Comparison of ENCODE assay signal across 9 mouse cellular contexts in the genomic region with DNA sequence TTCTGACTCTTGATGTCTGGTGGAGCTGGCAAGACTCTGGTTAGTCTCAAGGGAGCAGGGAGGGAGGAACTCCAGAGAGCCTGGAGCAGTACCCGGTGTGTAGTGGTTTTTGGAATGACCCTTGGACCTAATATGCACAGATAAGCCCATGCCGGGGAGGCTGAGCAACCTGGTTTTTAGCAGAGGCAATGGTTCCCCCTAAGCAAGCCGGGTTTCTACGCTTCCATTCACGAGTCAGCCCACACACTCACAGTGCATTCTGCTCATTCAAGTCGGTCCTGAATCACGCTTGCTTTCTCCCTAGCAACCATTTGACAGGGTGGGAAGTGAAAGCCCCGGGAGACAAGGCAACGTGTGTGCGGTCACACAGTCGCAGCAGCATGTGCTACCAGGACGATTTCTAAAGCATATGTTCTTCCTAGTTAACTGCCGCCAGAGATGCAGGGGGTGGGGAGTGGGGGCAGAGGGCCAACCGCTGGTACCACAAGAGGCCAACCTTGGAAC. TPM values are rescaled to one million over a fixed set of nuclear protein-coding genes. Genes with fewer than 3 reads are reported as not detected.
DNase-seq lines count a peak whose midpoint lies in the region; ATAC-seq and TF ChIP-seq lines count a peak whose summit lies in the region.
"Had no signal": no experiment of that assay in that cellular context is flagged by ENCODE, and none has a peak within 500 bp of the region (broad histone marks: within the 10 kb centered on the region; RNA-seq: fewer than 3 reads in every experiment).

No protein-coding gene starts in this region.

- ATAC-seq in lung, postnatal 0 days = peak; percentile 17; the same call in 1 of the 2 replicates

- H3K4me1 ChIP-seq in lung, postnatal 0 days (ENCODE audit: insufficient read depth, low read depth, low read length) = no peaks in the 10 kb centered on the region
- peaks cover 67% of the 10 kb centered on the region for H3K4me1 ChIP-seq in hindbrain, embryonic 10.5 days (replicated peaks)

- TF ChIP-seq CTCF in lung, postnatal 0 days (IDR thresholded peaks at IDR 0.05) = no peak

- H3K27ac ChIP-seq in lung, postnatal 0 days (ENCODE audit: low read length) = no peak overlapping the region
- H3K27ac ChIP-seq in hindbrain, embryonic 10.5 days = peak overlapping the region; percentile 73
- H3K27ac ChIP-seq: embryonic facial prominence, embryonic 15.5 days had no signal

- H3K27me3 ChIP-seq in lung, postnatal 0 days (replicated peaks; ENCODE audit: insufficient read depth, low read length) = no peaks in the 10 kb centered on the region
- H3K27me3 ChIP-seq in hindbrain, embryonic 10.5 days (ENCODE audit: insufficient read depth, poor library complexity, severe bottlenecking) = peaks cover 39% of the 10 kb centered on the region
- H3K27me3 ChIP-seq: embryonic facial prominence, embryonic 15.5 days had no signal

- H3K4me2 ChIP-seq in lung, postnatal 0 days (replicated peaks; ENCODE audit: low read depth, low read length) = no peak overlapping the region
- H3K4me2 ChIP-seq: embryonic facial prominence, embryonic 15.5 days had no signal

- no peaks in the 10 kb centered on the region for H3K9me3 ChIP-seq in lung, postnatal 0 days (ENCODE audit: low read length)
- 0 out of 2 replicates have a peak, but pooled peaks cover 3% of the 10 kb centered on the region for H3K9me3 ChIP-seq in hindbrain, embryonic 10.5 days
- H3K9me3 ChIP-seq: embryonic facial prominence, embryonic 15.5 days had no signal

- H3K36me3 ChIP-seq in lung, postnatal 0 days (ENCODE audit: insufficient read depth, low read length) = no peaks in the 10 kb centered on the region
- H3K36me3 ChIP-seq in hindbrain, embryonic 10.5 days = peaks cover 2% of the 10 kb centered on the region; the same call in 1 of the 2 replicates
- H3K36me3 ChIP-seq: embryonic facial prominence, embryonic 15.5 days had no signal

- no peak overlapping the region for H3K4me3 ChIP-seq in lung, postnatal 0 days (ENCODE audit: low read depth, low read length)
- peak overlapping the region; percentile 11; the same call in 1 of the 2 replicates for H3K4me3 ChIP-seq in hindbrain, embryonic 10.5 days
- H3K4me3 ChIP-seq: embryonic facial prominence, embryonic 15.5 days had no signal

- DNase-seq in lung, postnatal 0 days (ENCODE audit: low spot score) = no peak
- DNase-seq in lung, postnatal 14 days = no peak
- peak; percentile 70 for DNase-seq in hindbrain, embryonic 10.5 days (ENCODE audit: low spot score)
- DNase-seq in left cerebral cortex, postnatal 14 days (ENCODE audit: low spot score in 2 of 2) = peak; percentile 77 to 86
- peak; percentile 32 for DNase-seq in retina, embryonic 14.5 days (ENCODE audit: low spot score)
- DNase-seq in gastrocnemius, adult 8-10 months (ENCODE audit: low spot score in 2 of 2) = no peak
- DNase-seq in adrenal gland, adult 18-20 months (ENCODE audit: low spot score in 2 of 2) = no peak
- no peak for DNase-seq in thymus, postnatal 36 days

- TF ChIP-seq EP300 in lung, postnatal 0 days (IDR thresholded peaks at IDR 0.05) = no peak

- H3K9ac ChIP-seq in lung, postnatal 0 days (replicated peaks; ENCODE audit: low read depth) = no peak overlapping the region
- H3K9ac ChIP-seq: embryonic facial prominence, embryonic 15.5 days had no signal

- WGBS in lung, postnatal 0 days = 21% methylated on average over 14 of the region's 14 CpGs
- 16% methylated on average over 14 of the region's 14 CpGs for WGBS in hindbrain, embryonic 10.5 days

- intact Hi-C loops in left cerebral cortex, postnatal 14 days (cut with DNase I) = loop anchor here (5.0 kb wide), 1 partner anchor 55 kb away; no protein-coding TSS in a partner anchor

RNA-seq across cellular contexts. Expression of gene Bfsp2, which starts 21.7 kb away (rescaled TPM):
- polyA plus RNA-seq in lung, postnatal 0 days (2015; fragmentation: Nextera tagmentation; extraction: Ambion mirVana) = 0.30 and 0.68 TPM in 2 replicates
- polyA plus RNA-seq in hindbrain, embryonic 10.5 days (2016; fragmentation: Nextera tagmentation; extraction: Ambion mirVana) = 0.90 and 2.5 TPM in 2 replicates
- total RNA-seq in left cerebral cortex, postnatal 14 days (2021) = 1 to 10 TPM; 2.6 to 6.9 TPM
- total RNA-seq in gastrocnemius, adult 8-10 months (2022) = under 1 TPM in 3 of 4 experiments, not detected in 1; 0.40 to 0.77 (median 0.58) TPM
- total RNA-seq in adrenal gland, adult 18-20 months (2021) = not detected

Comparison
In these comparisons a context has a peak if more than half of its experiments do, and no peak if none do; other contexts are left out.
1. DNase-seq: peak in hindbrain, embryonic 10.5 days (single experiment), left cerebral cortex, postnatal 14 days (2 of 2) and retina, embryonic 14.5 days (single experiment); none in lung, postnatal 0 days (single experiment), lung, postnatal 14 days (single experiment), gastrocnemius, adult 8-10 months (0 of 2), adrenal gland, adult 18-20 months (0 of 2) and thymus, postnatal 36 days (0 of 2).